Mouse (Mus musculus): ENCODE data around the gene Tmem44.

Gene Tmem44

GRCm38 (mm10) chr16:30552621-30553338, 2.1 kb upstream of the Tmem44 start:
- peak; percentile 55 for DNase-seq (ENCODE audit: low read depth)

GRCm38 (mm10) chr16:30549966-30550747, 485 bp downstream of the Tmem44 start:
- DNase-seq (ENCODE audit: low read depth), result no peak

GRCm38 (mm10) chr16:30549516-30549915, 1.1 kb downstream of the Tmem44 start:
- no peak for DNase-seq (ENCODE audit: low read depth)

GRCm38 (mm10) chr16:30548291-30548690, 2.4 kb downstream of the Tmem44 start:
- no peak for DNase-seq (ENCODE audit: low read depth)

GRCm38 (mm10) chr16:30544693-30545092, 5.9 kb downstream of the Tmem44 start:
- no peak for DNase-seq (ENCODE audit: low read depth)

- no peak for DNase-seq (ENCODE audit: low read depth)
These were observed 7.3 kb downstream of the Tmem44 start for GRCm38 (mm10) chr16:30543386-30543785.

GRCm38 (mm10) chr16:30542826-30543225, 7.8 kb downstream of the Tmem44 start:
- DNase-seq (ENCODE audit: low read depth), result no peak

- no peak for DNase-seq (ENCODE audit: low read depth)
These were observed 10.3 kb downstream of the Tmem44 start for GRCm38 (mm10) chr16:30540107-30541001.

- DNase-seq (ENCODE audit: low read depth), result no peak
These were observed 11.2 kb downstream of the Tmem44 start for GRCm38 (mm10) chr16:30539433-30539832.

- DNase-seq (ENCODE audit: low read depth), result no peak
These were observed 15.6 kb downstream of the Tmem44 start for GRCm38 (mm10) chr16:30535075-30535474.

- DNase-seq (ENCODE audit: low read depth), result no peak
These were observed 17.1 kb downstream of the Tmem44 start for GRCm38 (mm10) chr16:30533592-30533991.

- no peak for DNase-seq (ENCODE audit: low read depth)
These were observed 17.7 kb downstream of the Tmem44 start for GRCm38 (mm10) chr16:30532929-30533328.

GRCm38 (mm10) chr16:30531761-30532406, 18.8 kb downstream of the Tmem44 start:
- DNase-seq (ENCODE audit: low read depth), result no peak

GRCm38 (mm10) chr16:30530815-30531214, 19.8 kb downstream of the Tmem44 start:
- no peak for DNase-seq (ENCODE audit: low read depth)

GRCm38 (mm10) chr16:30528386-30528785, 22.3 kb downstream of the Tmem44 start:
- no peak for DNase-seq (ENCODE audit: low read depth)

- DNase-seq (ENCODE audit: low read depth), result no peak
These were observed 22.8 kb downstream of the Tmem44 start for GRCm38 (mm10) chr16:30527889-30528288.

- no peak for DNase-seq (ENCODE audit: low read depth)
These were observed 24.9 kb downstream of the Tmem44 start for GRCm38 (mm10) chr16:30525756-30526155.

GRCm38 (mm10) chr16:30524481-30524880, 26.2 kb downstream of the Tmem44 start:
- DNase-seq (ENCODE audit: low read depth), result no peak

GRCm38 (mm10) chr16:30522253-30522940, 28.2 kb downstream of the Tmem44 start:
- no peak for DNase-seq (ENCODE audit: low read depth)

- no peak for DNase-seq (ENCODE audit: low read depth)
These were observed 29.5 kb downstream of the Tmem44 start for GRCm38 (mm10) chr16:30521147-30521546.

- no peak for DNase-seq (ENCODE audit: low read depth)
These were observed 30.2 kb downstream of the Tmem44 start for GRCm38 (mm10) chr16:30520361-30520823.
